Mouse (Mus musculus) liver, embryonic 14.5 days (tissue): ENCODE measurements around the gene Stk40. TPM values are rescaled to one million over a fixed set of nuclear protein-coding genes. Genes with fewer than 3 reads are reported as not detected.

Source experiments
- ATAC-seq: fragments of 200-750 bp; cut with Nextera tagmentation; 2 replicates; pipeline ENCODE4 v1.8.0; 2017; ENCODE audit warnings: moderate number of reproducible peaks, mild to moderate bottlenecking, moderate library complexity; ENCODE audit not compliant: insufficient read depth
- DNase-seq, 3 experiments: peaks; one replicate each; pipeline ENCODE4 v3.0.0-alpha.2; 2012 to 2013; ENCODE audit warnings: low read depth in 3 of 3, low spot score in 3 of 3
- H3K27ac ChIP-seq: fragments of 300-500 bp; sonication (generic); 2 replicates; pipeline ENCODE4 v1.5.1; 2014; ENCODE audit warnings: moderate library complexity, mild to moderate bottlenecking, control low read depth, inconsistent platforms
- H3K27me3 ChIP-seq: fragments of 300-500 bp; sonication (generic); 2 replicates; pipeline ENCODE4 v1.6.1; 2014; ENCODE audit warnings: mild to moderate bottlenecking, low read length, moderate library complexity; ENCODE audit not compliant: control insufficient read depth, insufficient read depth
- H3K36me3 ChIP-seq: fragments of 300-500 bp; sonication (generic); replicated peaks from 2 replicates; pipeline ENCODE4 v1.6.1; 2014; ENCODE audit warnings: low read depth; ENCODE audit not compliant: control insufficient read depth, insufficient read depth
- H3K4me1 ChIP-seq, 2 experiments: fragments of 200-500 bp in 1 of 2; fragments of 300-500 bp in 1 of 2; sonication (generic) in 1 of 2; replicated peaks; 2 replicates each; pipeline ENCODE4 v1.6.1; 2012 to 2014; ENCODE audit warnings: antibody characterized with exemption in 1 of 2, inconsistent platforms in 1 of 2, low read length in 1 of 2; ENCODE audit not compliant: control insufficient read depth in 2 of 2, insufficient read depth in 2 of 2
- H3K4me2 ChIP-seq: fragments of 300-500 bp; sonication (generic); 2 replicates; pipeline ENCODE4 v1.6.1; 2014; ENCODE audit warnings: low read depth, mild to moderate bottlenecking, control low read depth, moderate library complexity
- H3K4me3 ChIP-seq, 2 experiments: fragments of 200-500 bp in 1 of 2; fragments of 300-500 bp in 1 of 2; sonication (generic) in 1 of 2; 2 replicates each; pipeline ENCODE4 v1.5.1; 2012 to 2014; ENCODE audit warnings: low read depth in 2 of 2, low read length in 2 of 2, mild to moderate bottlenecking in 2 of 2, control low read depth in 1 of 2, inconsistent platforms in 1 of 2, moderate library complexity in 1 of 2; ENCODE audit not compliant: insufficient read depth in 1 of 2
- H3K9ac ChIP-seq: fragments of 300-500 bp; sonication (generic); replicated peaks from 2 replicates; pipeline ENCODE4 v1.6.1; 2014; ENCODE audit warnings: mild to moderate bottlenecking, control low read depth, moderate library complexity
- H3K9me3 ChIP-seq: fragments of 300-500 bp; sonication (generic); 2 replicates; pipeline ENCODE4 v1.6.1; 2016; ENCODE audit warnings: low read length, mixed read lengths; ENCODE audit not compliant: control insufficient read depth
- CTCF ChIP-seq: IDR thresholded peaks from 2 replicates; pipeline ENCODE4 v1.5.1; 2016; ENCODE audit warnings: antibody characterized with exemption, low read depth, control low read depth
- EP300 ChIP-seq: IDR thresholded peaks from 2 replicates; pipeline ENCODE4 v1.6.1; 2016; ENCODE audit warnings: antibody characterized with exemption, low read depth
- WGBS: fragments of 180-500 bp; shearing (Covaris S2); extraction: QIAGEN DNeasy Blood & Tissue Kit; methylation state at CpG from one replicate; pipeline ENCODE4 v1.1.7; 2014; ENCODE audit not compliant: insufficient replicate concordance; 5-methylcytosine and 5-hydroxymethylcytosine counted together
- polyA plus RNA-seq, 2 experiments: library from polyadenylated mRNA; depleted of rRNA in 1 of 2; stranded (reverse) in 1 of 2; unstranded in 1 of 2; fragments of >200 nt; fragmentation: Nextera tagmentation in 1 of 2; extraction: Ambion mirVana in 1 of 2; gene quantifications; 2 replicates each; pipeline versions ENCODE4 v1.2.1 to v1.2.3; 2012 to 2014

Stk40 gene
- polyA plus RNA-seq, 2 experiments = 4.3 to 9.0 TPM

- 45% methylated on average over 1 of the region's 1 CpGs for WGBS
- ATAC-seq = no peak
- no peak overlapping the region for H3K27ac ChIP-seq
These were observed 40.9 kb upstream of the Stk40 start for GRCm38 (mm10) chr4:126062856-126063255.

GRCm38 (mm10) chr4:126065241-126065640 is 38.5 kb upstream of the Stk40 start:
- Histone ChIP-seq H3K4me1 (no peaks in the 10 kb centered on the region), H3K4me2 (no peak overlapping the region), H3K36me3 (no peaks in the 10 kb centered on the region), H3K27me3 (no peaks in the 10 kb centered on the region), H3K9ac (no peak overlapping the region), H3K9me3 (no peaks in the 10 kb centered on the region), H3K27ac (no peak overlapping the region), H3K4me3 (no peak overlapping the region)
- no peak for TF ChIP-seq EP300
- no peak for TF ChIP-seq CTCF
- 66% methylated on average over 7 of the region's 7 CpGs for WGBS
- DNase-seq (no peak), ATAC-seq (no peak)

More at GRCm38 (mm10) chr4:126062856-126063255, 40.9 kb upstream of the Stk40 start:
- H3K4me3 ChIP-seq = no peak overlapping the region
- H3K9ac ChIP-seq = no peak overlapping the region
- DNase-seq = no peak
- no peak overlapping the region for H3K4me2 ChIP-seq
- no peaks in the 10 kb centered on the region for H3K27me3 ChIP-seq
- H3K4me1 ChIP-seq = peaks cover 5% of the 10 kb centered on the region in 2 experiments
- no peaks in the 10 kb centered on the region for H3K9me3 ChIP-seq
- no peaks in the 10 kb centered on the region for H3K36me3 ChIP-seq
- TF ChIP-seq EP300 = no peak
- no peak for TF ChIP-seq CTCF

DNA sequence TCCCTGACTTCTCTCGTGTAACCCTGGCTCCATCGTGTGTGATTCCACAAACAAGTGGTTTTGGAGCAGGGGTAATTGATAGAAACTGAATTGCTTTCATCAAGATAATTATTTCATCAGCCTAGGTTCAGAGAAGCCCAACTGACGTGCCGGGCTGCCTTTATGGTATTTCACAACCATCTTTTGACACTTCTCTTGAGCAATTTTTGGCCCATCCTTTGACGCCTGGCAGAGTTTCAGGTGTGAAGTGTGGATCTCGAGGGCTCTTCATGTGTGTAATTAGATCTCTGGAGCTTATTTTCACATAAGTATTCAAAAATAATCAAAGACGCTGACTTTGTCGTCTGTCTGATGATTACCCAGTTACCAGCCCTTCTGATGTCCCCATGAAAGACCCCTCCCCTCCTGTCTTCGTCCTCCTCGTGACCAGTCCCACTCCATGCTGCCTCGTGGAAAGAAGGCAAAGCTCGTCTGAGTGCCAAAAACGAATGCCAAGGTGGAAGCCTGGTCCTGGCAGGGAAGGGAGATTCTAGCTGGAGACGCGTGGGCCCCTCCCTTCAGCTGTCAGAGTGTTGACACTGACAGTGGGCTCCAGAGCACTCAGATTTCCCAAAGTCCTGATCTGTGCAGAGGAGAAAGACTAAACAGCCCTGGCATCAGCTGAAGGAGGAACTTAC is 36.2 kb upstream of the Stk40 start:
- Histone ChIP-seq H3K36me3 (no peaks in the 10 kb centered on the region), H3K9ac (no peak overlapping the region), H3K4me2 (no peak overlapping the region), H3K27ac (no peak overlapping the region), H3K4me1 (no peaks in the 10 kb centered on the region), H3K9me3 (no peaks in the 10 kb centered on the region), H3K27me3 (no peaks in the 10 kb centered on the region), H3K4me3 (no peak overlapping the region)
- WGBS = 56% methylated on average over 15 of the region's 15 CpGs
- ATAC-seq (no peak), DNase-seq (no peak)
- TF ChIP-seq EP300 = no peak
- TF ChIP-seq CTCF = no peak

DNA sequence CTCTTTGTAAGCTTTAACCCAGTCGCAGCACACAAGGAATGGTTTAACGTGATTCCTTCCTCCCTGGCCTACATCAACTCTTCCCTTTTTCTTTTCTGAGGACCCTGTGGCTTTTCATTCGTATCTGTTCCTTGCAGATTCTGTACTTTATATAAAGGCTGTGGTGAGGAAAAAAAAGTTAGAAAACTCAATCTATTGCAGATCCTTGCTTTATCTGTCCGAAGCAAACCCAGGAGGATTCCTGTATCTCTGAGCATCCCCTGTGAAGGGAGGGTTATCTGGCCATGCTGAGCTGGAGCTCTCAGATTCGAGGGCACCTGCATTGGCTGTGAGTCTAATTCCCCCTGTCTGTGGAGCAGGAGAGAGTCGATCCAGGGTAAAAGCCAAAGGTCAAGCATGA is 34.9 kb upstream of the Stk40 start:
- Histone ChIP-seq H3K27ac (no peak overlapping the region), H3K36me3 (no peaks in the 10 kb centered on the region), H3K4me3 (no peak overlapping the region), H3K4me2 (no peak overlapping the region), H3K9me3 (no peaks in the 10 kb centered on the region), H3K4me1 (no peaks in the 10 kb centered on the region), H3K9ac (no peak overlapping the region), H3K27me3 (no peaks in the 10 kb centered on the region)
- TF ChIP-seq EP300 = no peak
- no peak for TF ChIP-seq CTCF
- ATAC-seq (no peak), DNase-seq (no peak)
- WGBS = 54% methylated on average over 6 of the region's 6 CpGs

DNA sequence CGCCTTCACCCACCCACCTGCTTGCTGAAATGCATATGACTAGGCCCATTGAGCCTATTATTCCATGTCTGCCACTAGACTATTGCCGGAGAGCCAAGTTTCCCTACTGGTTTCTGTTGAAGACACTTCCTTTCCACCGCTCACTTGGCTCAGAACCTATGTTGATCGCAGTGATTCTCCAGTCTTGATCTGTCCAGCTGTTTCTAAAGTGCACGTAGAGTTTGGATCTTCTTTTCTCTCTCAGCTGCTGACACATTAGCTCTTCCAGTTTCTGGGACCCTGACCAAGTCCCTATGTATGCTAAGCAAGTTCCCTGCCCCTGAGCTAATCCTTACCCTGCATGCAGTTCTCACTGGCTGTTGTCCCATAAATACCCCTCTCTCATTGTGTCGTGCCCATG is 25.9 kb upstream of the Stk40 start:
- Histone ChIP-seq H3K27me3 (no peaks in the 10 kb centered on the region), H3K36me3 (no peaks in the 10 kb centered on the region), H3K9me3 (no peaks in the 10 kb centered on the region), H3K4me3 (no peak overlapping the region), H3K4me2 (no peak overlapping the region), H3K9ac (no peak overlapping the region), H3K27ac (no peak overlapping the region), H3K4me1 (no peaks in the 10 kb centered on the region)
- WGBS = 61% methylated on average over 6 of the region's 6 CpGs
- DNase-seq (no peak), ATAC-seq (no peak)
- TF ChIP-seq EP300 (no peak), CTCF (no peak)
